Mouse (Mus musculus): Measurements from ENCODE around the gene Taar2. TPM values are rescaled to one million over a fixed set of nuclear protein-coding genes. Genes with fewer than 3 reads are reported as not detected.

Taar2 gene
- polyA plus RNA-seq (2017; shearing (Covaris generic)) = not detected

GRCm38 (mm10) chr10:23938312-23938711 is at the start of gene Taar2:
Gene Taar2 (plus strand): TSS chr10:23938572.

GRCm38 (mm10) chr10:23894601-23895349 is 43.6 kb upstream of the Taar2 start, which contains the start of gene Vnn1:
Gene Vnn1 (plus strand): TSS chr10:23894688.

GRCm38 (mm10) chr10:23920056-23920455 is 18.3 kb upstream of the Taar2 start, which contains the start of gene Taar1:
Gene Taar1 (plus strand): TSS chr10:23920356.

DNA sequence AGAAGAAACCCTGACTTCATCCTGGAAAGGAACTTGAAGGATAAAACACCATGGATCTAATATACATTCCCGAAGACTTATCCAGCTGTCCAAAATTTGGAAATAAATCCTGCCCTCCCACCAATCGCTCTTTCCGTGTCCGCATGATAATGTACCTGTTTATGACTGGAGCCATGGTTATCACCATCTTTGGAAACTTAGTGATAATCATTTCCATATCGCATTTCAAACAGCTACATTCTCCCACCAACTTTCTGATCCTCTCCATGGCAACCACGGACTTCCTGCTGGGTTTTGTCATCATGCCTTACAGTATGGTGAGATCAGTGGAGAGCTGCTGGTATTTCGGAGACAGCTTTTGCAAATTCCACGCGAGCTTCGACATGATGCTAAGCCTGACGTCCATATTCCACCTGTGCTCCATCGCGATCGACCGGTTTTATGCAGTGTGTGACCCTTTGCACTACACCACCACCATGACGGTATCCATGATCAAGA is 11.2 kb downstream of the Taar2 start, which contains the start of gene Taar3:
Taar3 (plus strand) TSS at position 51 of the 498 bp plus-strand sequence.

GRCm38 (mm10) chr10:23960444-23960915 is 22.1 kb downstream of the Taar2 start, which contains the start of gene Taar4:
Gene Taar4 (plus strand): TSS chr10:23960494.

GRCm38 (mm10) chr10:23970656-23971165 is 32.3 kb downstream of the Taar2 start, which contains the start of gene Taar5:
Gene Taar5 (plus strand): TSS chr10:23970706.

GRCm38 (mm10) chr10:23985546-23985945 is 47.2 kb downstream of the Taar2 start, which contains the start of gene Taar6:
Gene Taar6 (minus strand): TSS chr10:23985646.

Other genes with a start within 250 kb of the Taar2 start
- gene Rps12, start 151.3 kb upstream of the Taar2 start, polyA plus RNA-seq (2017; shearing (Covaris generic)) = 10 to 100 TPM; 21.7 to 29.9 TPM
- 1 to 10 TPM in 1 of 2 experiments, under 1 TPM in 1; 0.53 to 1.4 TPM for gene Slc18b1, start 141.6 kb upstream of the Taar2 start, polyA plus RNA-seq (2017; shearing (Covaris generic))
- gene Vnn3, start 87.1 kb upstream of the Taar2 start, polyA plus RNA-seq (2017; shearing (Covaris generic)) = under 1 TPM; 0.11 to 0.16 TPM
- under 1 TPM; 0.53 to 0.74 TPM for gene Vnn1, start 43.9 kb upstream of the Taar2 start, polyA plus RNA-seq (2017; shearing (Covaris generic))
- 1 to 10 TPM in 1 of 2 experiments, not detected in 1; 1.7 TPM for gene Taar1, start 18.2 kb upstream of the Taar2 start, polyA plus RNA-seq (2017; shearing (Covaris generic))
- gene Taar3, start 11.0 kb downstream of the Taar2 start, polyA plus RNA-seq (2017; shearing (Covaris generic)) = not detected
- not detected for gene Taar4, start 21.9 kb downstream of the Taar2 start, polyA plus RNA-seq (2017; shearing (Covaris generic))
- gene Taar5, start 32.1 kb downstream of the Taar2 start, polyA plus RNA-seq (2017; shearing (Covaris generic)) = 1 to 10 TPM in 1 of 2 experiments, not detected in 1; 1.2 TPM
- gene Taar6, start 47.1 kb downstream of the Taar2 start, polyA plus RNA-seq (2017; shearing (Covaris generic)) = under 1 TPM in 1 of 2 experiments, not detected in 1; 0.16 TPM
- under 1 TPM in 1 of 2 experiments, not detected in 1; 0.36 TPM for gene Taar7a, start 54.9 kb downstream of the Taar2 start, polyA plus RNA-seq (2017; shearing (Covaris generic))
- gene Taar7b, start 61.4 kb downstream of the Taar2 start, polyA plus RNA-seq (2017; shearing (Covaris generic)) = under 1 TPM in 1 of 2 experiments, not detected in 1; 0.98 TPM
- not detected for gene Taar7d, start 88.7 kb downstream of the Taar2 start, polyA plus RNA-seq (2017; shearing (Covaris generic))
- gene Taar7e, start 99.0 kb downstream of the Taar2 start, polyA plus RNA-seq (2017; shearing (Covaris generic)) = under 1 TPM; 0.46 to 0.50 TPM
- gene Taar7f, start 110.9 kb downstream of the Taar2 start, polyA plus RNA-seq (2017; shearing (Covaris generic)) = not detected
- gene Taar8a, start 137.9 kb downstream of the Taar2 start, polyA plus RNA-seq (2017; shearing (Covaris generic)) = not detected
- gene Taar8b, start 153.7 kb downstream of the Taar2 start, polyA plus RNA-seq (2017; shearing (Covaris generic)) = not detected
- not detected for gene Taar8c, start 163.3 kb downstream of the Taar2 start, polyA plus RNA-seq (2017; shearing (Covaris generic))
- 1 to 10 TPM in 1 of 2 experiments, under 1 TPM in 1; 0.14 to 1.4 TPM for gene Taar9, start 171.0 kb downstream of the Taar2 start, polyA plus RNA-seq (2017; shearing (Covaris generic))
- gene Stx7, start 210.7 kb downstream of the Taar2 start, polyA plus RNA-seq (2017; shearing (Covaris generic)) = 10 to 100 TPM; 39.8 to 48.8 TPM